Mouse (Mus musculus) cerebellum, adult 2 months (tissue): ENCODE data around the gene Rbbp4.

Source experiments
- CTCF ChIP-seq: fragments of 200-500 bp; IDR thresholded peaks from 2 replicates; pipeline ENCODE4 v1.5.1; 2011; ENCODE audit warnings: low read depth, mild to moderate bottlenecking, control low read depth, low read length, moderate library complexity, borderline replicate concordance; ENCODE audit not compliant: insufficient read depth
- POLR2A ChIP-seq: fragments of 200-500 bp; IDR thresholded peaks from 2 replicates; pipeline ENCODE4 v1.6.1; 2011; ENCODE audit warnings: low read length, control low read depth, borderline replicate concordance; ENCODE audit not compliant: insufficient read depth

GRCm38 (mm10) chr4:129286001-129286682, 49.0 kb downstream of the Rbbp4 start:
- TF ChIP-seq CTCF (no peak), POLR2A (no peak)
